Mouse (Mus musculus): ENCODE data around the gene Ubr1.

Ubr1 gene

GRCm38 (mm10) chr2:120850424-120851082 is 120.0 kb downstream of the Ubr1 start, which contains the start of gene Ttbk2:
Gene Ttbk2 (minus strand): TSS chr2:120850604.
- peak; percentile 98 for DNase-seq

DNA sequence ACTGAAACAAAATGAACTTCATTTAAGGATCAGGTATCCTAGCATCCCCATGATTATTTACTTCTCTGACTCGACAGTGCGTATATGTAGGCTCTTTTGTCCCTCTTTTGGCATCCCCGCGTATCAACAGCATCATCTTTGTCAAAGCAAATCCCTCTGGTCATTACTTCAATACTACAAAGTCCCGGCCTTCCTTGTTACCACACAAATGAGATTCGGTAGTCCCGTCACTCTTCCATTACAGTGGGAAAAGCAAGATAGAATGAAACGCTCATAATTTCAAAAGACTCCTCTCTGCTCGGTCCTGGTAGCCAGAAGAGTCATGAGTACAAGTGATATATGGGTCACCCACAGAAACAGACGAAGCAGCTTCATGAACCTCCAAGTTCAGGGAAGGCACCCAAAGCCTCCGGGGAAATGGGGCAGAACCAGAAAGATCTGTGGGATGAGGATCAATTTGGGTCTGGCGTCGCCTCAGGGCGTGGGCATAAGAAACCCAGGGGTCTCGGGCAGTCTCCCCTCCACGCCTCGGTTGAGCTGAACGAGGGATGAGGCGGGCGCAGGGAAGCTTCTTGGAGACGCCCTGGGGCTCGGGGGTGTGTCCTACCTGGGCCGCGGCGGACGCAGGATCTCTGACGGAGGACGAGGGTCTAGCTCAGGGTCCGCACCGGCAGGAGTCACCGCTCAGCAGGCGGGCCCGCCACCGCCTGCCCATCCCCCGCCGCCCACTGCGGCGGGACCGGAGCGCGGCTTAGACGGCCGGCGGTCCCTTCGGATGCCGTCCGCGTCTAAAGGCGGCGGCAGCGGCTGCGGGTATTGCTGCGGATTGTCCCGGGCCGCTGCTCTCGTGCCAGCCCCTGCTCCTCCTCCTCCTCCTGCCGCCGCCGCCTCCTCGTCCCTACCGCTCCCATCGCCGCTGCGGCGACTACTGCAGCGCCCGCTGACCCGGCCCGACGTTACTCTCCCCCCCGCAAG is 120.8 kb downstream of the Ubr1 start, which contains the start of gene Cdan1:
Gene Cdan1, minus strand, starts transcription at position 680 of the 975 bp plus-strand sequence.
- peak; percentile 71 for DNase-seq

GRCm38 (mm10) chr2:120845280-120845679 is 125.2 kb downstream of the Ubr1 start:
- DNase-seq, result no peak

DNA sequence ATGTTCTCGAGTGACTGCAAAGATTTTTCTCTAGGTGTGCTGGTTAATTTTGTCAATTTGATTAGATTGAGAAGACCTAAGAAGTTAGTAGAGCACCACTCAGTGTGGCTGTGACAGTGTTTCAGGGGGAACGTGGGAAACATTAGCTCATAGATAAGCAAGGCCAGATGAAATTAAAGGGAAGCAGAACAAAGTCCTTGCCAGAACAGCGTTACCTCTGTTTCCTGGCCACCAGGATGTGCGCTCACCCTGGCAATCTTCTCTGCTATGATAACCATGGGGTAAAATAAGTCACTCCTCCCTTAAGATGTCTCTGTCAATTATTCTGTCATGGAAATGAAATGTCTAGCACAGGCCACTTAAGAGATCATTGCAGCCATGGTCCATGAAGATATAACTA is 126.5 kb downstream of the Ubr1 start:
- DNase-seq, result no peak

DNA sequence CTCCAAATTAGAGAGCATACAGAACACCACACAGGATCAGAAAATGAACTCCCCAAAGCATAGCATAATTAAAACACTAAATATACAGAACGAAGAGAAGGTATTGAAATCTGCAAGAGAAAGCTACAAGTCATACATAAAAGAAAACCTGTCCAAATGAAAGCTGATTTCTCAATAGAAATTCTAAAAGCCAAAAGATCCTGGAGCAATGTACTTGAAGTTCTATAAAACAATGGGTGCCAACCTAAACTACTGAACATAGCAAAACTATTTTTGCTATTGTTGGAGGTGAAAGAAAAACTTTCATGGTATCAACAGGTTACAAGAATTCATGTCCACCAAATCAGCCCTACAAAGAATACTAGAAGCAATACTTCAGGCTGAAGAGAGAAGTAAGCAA is 129.3 kb downstream of the Ubr1 start:
- no peak for DNase-seq

DNA sequence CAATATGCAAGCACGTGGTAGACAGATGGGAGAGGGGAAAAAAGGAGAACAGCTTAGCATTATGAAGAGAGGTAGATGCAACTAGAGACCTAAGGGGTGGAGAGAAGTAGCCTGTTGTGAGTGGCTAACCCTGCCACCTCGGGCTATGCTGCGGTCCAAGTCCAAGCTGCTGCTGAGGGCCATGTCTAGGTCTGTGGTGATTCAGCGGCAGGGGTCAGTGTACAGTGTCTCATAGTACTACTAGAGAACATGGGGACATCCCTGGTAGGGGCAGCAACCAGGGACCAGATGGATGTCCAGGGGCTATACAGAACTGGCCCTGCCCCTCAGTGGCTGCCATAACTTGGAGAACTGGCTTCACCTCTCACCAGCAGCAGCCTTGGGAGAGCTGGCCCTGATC is 135.3 kb downstream of the Ubr1 start:
- no peak for DNase-seq

GRCm38 (mm10) chr2:120826936-120827638 is 143.4 kb downstream of the Ubr1 start:
- DNase-seq, result no peak
